Mouse (Mus musculus) heart, postnatal 0 days (tissue): Measurements from ENCODE around the gene A530016L24Rik.

Source experiments
- CTCF ChIP-seq: IDR thresholded peaks from 2 replicates; pipeline ENCODE4 v1.5.1; 2016; ENCODE audit warnings: antibody characterized with exemption, control low read depth, low read depth
- EP300 ChIP-seq: IDR thresholded peaks from 2 replicates; pipeline ENCODE4 v1.6.1; 2016; ENCODE audit warnings: antibody characterized with exemption, low read depth

- no peak for TF ChIP-seq CTCF
- no peak for TF ChIP-seq EP300
Measured at GRCm38 (mm10) chr12:112510365-112510732, 21.1 kb downstream of the A530016L24Rik start.
